Mouse (Mus musculus) midbrain, postnatal 0 days (tissue): ENCODE measurements around the gene Ptprq. TPM values are rescaled to one million over a fixed set of nuclear protein-coding genes. Genes with fewer than 3 reads are reported as not detected.

ENCODE experiments used
- ATAC-seq: fragments of 200-750 bp; cut with Nextera tagmentation; 2 replicates; pipeline ENCODE4 v1.8.0; 2017; ENCODE audit warnings: moderate number of reproducible peaks, mild to moderate bottlenecking, moderate TSS enrichment, moderate library complexity; ENCODE audit not compliant: low FRiP score
- DNase-seq: peaks from one replicate; pipeline ENCODE4 v3.0.0-alpha.2; 2015; ENCODE audit warnings: low spot score
- H3K27ac ChIP-seq: fragments of 300-500 bp; sonication (generic); 2 replicates; pipeline ENCODE4 v1.5.1; 2014; ENCODE audit warnings: low read depth, mild to moderate bottlenecking, low read length, mixed read lengths
- H3K27me3 ChIP-seq: fragments of 300-500 bp; sonication (generic); 2 replicates; pipeline ENCODE4 v1.6.1; 2014; ENCODE audit warnings: low read length, control low read depth, mixed read lengths; ENCODE audit not compliant: insufficient read depth
- H3K36me3 ChIP-seq: fragments of 300-500 bp; sonication (generic); 2 replicates; pipeline ENCODE4 v1.6.1; 2014; ENCODE audit warnings: low read length, control low read depth, mixed read lengths; ENCODE audit not compliant: insufficient read depth
- H3K4me1 ChIP-seq: fragments of 300-500 bp; sonication (generic); 2 replicates; pipeline ENCODE4 v1.6.1; 2014; ENCODE audit warnings: mild to moderate bottlenecking, control low read depth, antibody characterized with exemption, low read length, mixed read lengths; ENCODE audit not compliant: insufficient read depth
- H3K4me2 ChIP-seq: fragments of 300-500 bp; sonication (generic); 2 replicates; pipeline ENCODE4 v1.6.1; 2014; ENCODE audit warnings: low read depth, mild to moderate bottlenecking, low read length, mixed read lengths; ENCODE audit not compliant: poor library complexity, severe bottlenecking
- H3K4me3 ChIP-seq: fragments of 300-500 bp; sonication (generic); 2 replicates; pipeline ENCODE4 v1.5.1; 2014; ENCODE audit warnings: low read depth, mild to moderate bottlenecking, low read length, moderate library complexity
- H3K9ac ChIP-seq: fragments of 300-500 bp; sonication (generic); replicated peaks from 2 replicates; pipeline ENCODE4 v1.6.1; 2014; ENCODE audit warnings: mild to moderate bottlenecking, low read length, moderate library complexity, mixed read lengths; ENCODE audit not compliant: poor library complexity, severe bottlenecking
- H3K9me3 ChIP-seq: fragments of 300-500 bp; sonication (generic); 2 replicates; pipeline ENCODE4 v1.6.1; 2016; ENCODE audit warnings: low read length, control low read depth
- CTCF ChIP-seq: IDR thresholded peaks from 2 replicates; pipeline ENCODE4 v1.5.1; 2016; ENCODE audit warnings: antibody characterized with exemption, mild to moderate bottlenecking
- WGBS: fragments of 180-500 bp; shearing (Covaris S2); extraction: QIAGEN DNeasy Blood & Tissue Kit; methylation state at CpG from one replicate; pipeline ENCODE4 v1.1.7; 2014; 5-methylcytosine and 5-hydroxymethylcytosine counted together
- polyA plus RNA-seq: library from polyadenylated mRNA; unstranded; fragments of >200 nt; fragmentation: Nextera tagmentation; extraction: Ambion mirVana; gene quantifications from 2 replicates; pipeline ENCODE4 v1.2.1, GENCODE M21; 2015
- total RNA-seq: library from RNA; depleted of rRNA; stranded (reverse); fragments of >200 nt; gene quantifications from 2 replicates; pipeline ENCODE4 v1.2.3, GENCODE M21; 2014

Gene Ptprq
- total and polyA plus RNA-seq, 2 experiments from 2014 or later: 0.09 to 0.38 TPM

- Histone ChIP-seq H3K27me3 (no peaks in the 10 kb centered on the region), H3K36me3 (no peaks in the 10 kb centered on the region), H3K4me2 (no peak overlapping the region), H3K27ac (no peak overlapping the region), H3K9me3 (no peaks in the 10 kb centered on the region), H3K9ac (no peak overlapping the region), H3K4me3 (no peak overlapping the region), H3K4me1 (no peaks in the 10 kb centered on the region)
- DNase-seq (no peak), ATAC-seq (no peak)
- 81% methylated on average over 4 of the region's 4 CpGs for WGBS
- TF ChIP-seq CTCF: no peak
These were observed 51.3 kb downstream of the Ptprq start for GRCm38 (mm10) chr10:107668374-107669094.

- no peak for TF ChIP-seq CTCF
- Histone ChIP-seq H3K4me2 (no peak overlapping the region), H3K4me3 (no peak overlapping the region), H3K4me1 (no peaks in the 10 kb centered on the region), H3K27me3 (no peaks in the 10 kb centered on the region), H3K27ac (no peak overlapping the region), H3K9ac (no peak overlapping the region), H3K36me3 (no peaks in the 10 kb centered on the region), H3K9me3 (0 out of 2 replicates have a peak, but pooled peaks cover 2% of the 10 kb centered on the region)
- 35% methylated on average over 5 of the region's 5 CpGs for WGBS
- peak; percentile 70 for DNase-seq
- ATAC-seq: peak; percentile 77
These were observed 57.3 kb downstream of the Ptprq start for GRCm38 (mm10) chr10:107662372-107663065.

- H3K27me3 ChIP-seq: no peaks in the 10 kb centered on the region
- 84% methylated on average over 3 of the region's 3 CpGs for WGBS
- ATAC-seq: no peak
These were observed 57.9 kb downstream of the Ptprq start for GRCm38 (mm10) chr10:107661970-107662369.

GRCm38 (mm10) chr10:107659141-107659540, 60.7 kb downstream of the Ptprq start:
- Histone ChIP-seq H3K4me2 (no peak overlapping the region), H3K4me1 (no peaks in the 10 kb centered on the region), H3K4me3 (no peak overlapping the region), H3K36me3 (no peaks in the 10 kb centered on the region), H3K27ac (no peak overlapping the region), H3K9ac (no peak overlapping the region), H3K9me3 (0 out of 2 replicates have a peak, but pooled peaks cover 2% of the 10 kb centered on the region), H3K27me3 (no peaks in the 10 kb centered on the region)
- TF ChIP-seq CTCF: no peak
- WGBS: 87% methylated on average over 2 of the region's 2 CpGs
- DNase-seq (no peak), ATAC-seq (no peak)

More at GRCm38 (mm10) chr10:107661970-107662369, 57.9 kb downstream of the Ptprq start:
- TF ChIP-seq CTCF: no peak
- no peak overlapping the region for H3K4me3 ChIP-seq
- no peaks in the 10 kb centered on the region for H3K36me3 ChIP-seq
- 0 out of 2 replicates have a peak, but pooled peaks cover 2% of the 10 kb centered on the region for H3K9me3 ChIP-seq
- H3K27ac ChIP-seq: no peak overlapping the region
- no peak overlapping the region for H3K9ac ChIP-seq
- H3K4me2 ChIP-seq: no peak overlapping the region
- H3K4me1 ChIP-seq: no peaks in the 10 kb centered on the region
- no peak for DNase-seq

- Histone ChIP-seq H3K4me1 (no peaks in the 10 kb centered on the region), H3K9me3 (no peaks in the 10 kb centered on the region), H3K9ac (no peak overlapping the region), H3K27me3 (no peaks in the 10 kb centered on the region), H3K36me3 (no peaks in the 10 kb centered on the region), H3K4me3 (no peak overlapping the region), H3K4me2 (no peak overlapping the region), H3K27ac (no peak overlapping the region)
- TF ChIP-seq CTCF: no peak
- no peak for DNase-seq
- WGBS: 94% methylated on average over 2 of the region's 2 CpGs
- ATAC-seq: no peak
These were observed 70.2 kb downstream of the Ptprq start for GRCm38 (mm10) chr10:107649687-107650086.

DNA sequence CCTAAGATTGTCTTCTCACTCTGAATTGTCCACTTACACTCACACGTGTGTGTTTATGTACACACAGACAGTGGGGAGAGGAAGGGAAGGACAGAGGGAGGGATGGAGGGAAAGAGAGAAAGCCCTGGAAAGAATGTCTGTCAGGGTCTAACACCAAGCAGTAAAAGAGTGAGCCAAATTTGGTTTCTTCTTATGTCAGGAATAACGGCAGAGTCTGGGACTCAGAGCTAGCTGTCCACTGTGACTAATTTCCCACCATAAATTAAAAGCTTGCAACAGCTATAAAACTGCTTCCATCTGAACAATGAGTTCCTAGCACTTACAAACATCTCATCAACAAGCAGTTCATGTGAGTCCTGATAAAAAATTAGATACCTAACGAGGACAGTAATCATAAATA, 91.7 kb downstream of the Ptprq start:
- Histone ChIP-seq H3K27ac (no peak overlapping the region), H3K4me1 (no peaks in the 10 kb centered on the region), H3K36me3 (no peaks in the 10 kb centered on the region), H3K4me3 (no peak overlapping the region), H3K9me3 (no peaks in the 10 kb centered on the region), H3K27me3 (no peaks in the 10 kb centered on the region), H3K9ac (no peak overlapping the region), H3K4me2 (no peak overlapping the region)
- ATAC-seq (no peak), DNase-seq (no peak)
- 80% methylated on average over 3 of the region's 3 CpGs for WGBS
- no peak for TF ChIP-seq CTCF
